Mouse (Mus musculus) kidney, adult 2 months (tissue): ENCODE measurements around the gene Metap1d.

Experiments used
- CTCF ChIP-seq: fragments of 200-500 bp; conservative IDR thresholded peaks from 2 replicates; pipeline ENCODE4 v1.5.1; 2011; ENCODE audit warnings: low read depth, mild to moderate bottlenecking, control low read depth, low read length, moderate library complexity, mixed read lengths; ENCODE audit not compliant: insufficient read depth, insufficient read length
- POLR2A ChIP-seq: fragments of 200-500 bp; IDR thresholded peaks from one replicate; pipeline ENCODE4 v1.6.1; 2011; ENCODE audit warnings: low read depth, low read length, control low read depth

DNA sequence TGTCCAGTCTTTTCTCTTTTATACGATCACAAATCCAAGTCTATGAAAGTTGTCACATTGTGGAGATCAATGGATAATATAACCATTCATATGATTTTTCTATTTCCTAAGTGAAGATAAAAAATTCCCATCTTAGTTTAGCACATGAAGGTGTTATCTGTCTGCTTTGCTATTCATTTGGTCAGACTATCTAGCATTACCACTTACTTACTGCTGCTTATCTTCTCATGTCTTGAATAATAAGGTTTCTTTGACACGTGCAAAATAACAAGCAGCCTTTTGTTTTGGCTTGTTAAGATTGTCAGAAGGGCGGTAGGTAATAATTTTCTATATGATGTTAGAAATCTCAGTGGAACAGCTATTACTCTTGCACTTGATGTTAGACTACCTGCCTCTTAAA is 33.7 kb upstream of the Metap1d start:
- TF ChIP-seq CTCF = no peak
- TF ChIP-seq POLR2A = no peak
